Mouse (Mus musculus) spleen, postnatal 4 days (tissue): Measurements from ENCODE around the gene Cbx4.

Experiments
- DNase-seq, 2 experiments: peaks; one replicate each; pipeline ENCODE4 v3.0.0; 2022; ENCODE audit warnings: low spot score in 2 of 2

Gene Cbx4

DNA sequence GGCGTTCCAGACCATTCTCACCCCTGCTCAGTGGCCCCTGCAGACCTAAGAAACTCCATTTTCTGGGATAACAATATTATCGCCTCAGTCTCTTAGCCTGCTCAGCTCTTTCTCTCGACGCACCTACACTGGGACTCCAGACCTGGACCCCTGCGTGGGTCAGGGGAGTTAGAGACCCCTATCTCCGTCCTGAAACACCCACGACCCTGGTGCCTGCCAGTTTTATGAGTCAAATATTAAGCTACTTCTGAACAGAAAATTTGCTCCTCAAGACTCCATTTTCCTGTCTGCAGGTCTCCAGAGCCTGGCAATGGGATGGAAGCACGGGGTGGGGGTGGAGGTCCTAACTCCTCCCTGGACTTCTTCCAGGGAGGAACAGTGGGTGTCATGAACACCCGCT lies 28.7 kb downstream of the Cbx4 start:
- DNase-seq = no peak

- peak in 1 of 2 experiments; percentile 76 for DNase-seq
Measured at GRCm38 (mm10) chr11:119056301-119057211, 29.5 kb downstream of the Cbx4 start.

- DNase-seq = no peak
Measured at GRCm38 (mm10) chr11:119055571-119056131, 30.4 kb downstream of the Cbx4 start.

DNA sequence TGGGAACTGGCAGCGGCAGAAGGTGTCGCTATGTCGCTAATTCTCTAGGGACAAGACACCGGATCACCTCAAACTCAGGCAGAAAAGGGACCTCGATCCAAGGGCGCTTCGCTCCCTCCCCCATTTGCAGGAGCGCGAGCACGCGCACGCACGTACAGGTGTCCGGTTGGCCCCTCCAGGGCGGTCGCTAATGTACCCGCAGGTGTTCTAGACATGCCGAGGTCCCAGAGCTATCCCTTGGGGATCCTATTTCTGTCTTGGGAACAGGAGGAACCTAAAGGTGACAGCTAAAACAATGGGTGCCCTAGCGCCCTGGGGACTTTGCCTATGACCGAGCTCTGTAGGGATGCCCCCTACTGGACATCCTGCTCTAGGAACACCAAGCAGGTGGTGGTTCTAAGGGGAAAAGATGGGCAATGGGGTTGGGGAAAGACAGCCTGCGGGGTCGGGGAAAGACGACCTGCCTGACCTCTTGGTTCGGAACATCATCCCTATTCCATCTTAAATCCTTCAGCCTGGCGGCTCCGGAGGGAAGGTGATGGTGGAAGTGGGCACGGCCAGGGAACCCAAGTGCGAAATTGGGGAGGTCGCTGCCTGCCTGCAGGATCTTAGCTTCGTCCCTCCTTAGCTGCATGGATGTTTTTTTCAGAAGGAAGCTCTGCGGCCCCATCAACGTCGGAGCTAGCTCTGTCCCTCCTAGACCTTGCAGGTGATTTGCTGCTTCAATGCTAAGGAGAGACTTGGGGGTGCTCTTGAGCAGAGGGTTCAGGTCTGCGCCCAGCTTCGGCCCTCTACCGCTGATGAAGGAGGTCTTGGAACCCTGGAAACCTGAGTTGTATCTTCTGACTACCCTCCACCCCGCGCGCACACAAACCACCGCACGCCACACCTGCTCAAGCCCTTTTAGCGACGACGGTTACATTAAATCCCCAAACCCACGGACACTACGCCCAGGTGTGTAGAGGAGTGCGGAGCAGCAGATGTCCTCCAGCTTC lies 31.4 kb downstream of the Cbx4 start:
- DNase-seq = no peak

DNA sequence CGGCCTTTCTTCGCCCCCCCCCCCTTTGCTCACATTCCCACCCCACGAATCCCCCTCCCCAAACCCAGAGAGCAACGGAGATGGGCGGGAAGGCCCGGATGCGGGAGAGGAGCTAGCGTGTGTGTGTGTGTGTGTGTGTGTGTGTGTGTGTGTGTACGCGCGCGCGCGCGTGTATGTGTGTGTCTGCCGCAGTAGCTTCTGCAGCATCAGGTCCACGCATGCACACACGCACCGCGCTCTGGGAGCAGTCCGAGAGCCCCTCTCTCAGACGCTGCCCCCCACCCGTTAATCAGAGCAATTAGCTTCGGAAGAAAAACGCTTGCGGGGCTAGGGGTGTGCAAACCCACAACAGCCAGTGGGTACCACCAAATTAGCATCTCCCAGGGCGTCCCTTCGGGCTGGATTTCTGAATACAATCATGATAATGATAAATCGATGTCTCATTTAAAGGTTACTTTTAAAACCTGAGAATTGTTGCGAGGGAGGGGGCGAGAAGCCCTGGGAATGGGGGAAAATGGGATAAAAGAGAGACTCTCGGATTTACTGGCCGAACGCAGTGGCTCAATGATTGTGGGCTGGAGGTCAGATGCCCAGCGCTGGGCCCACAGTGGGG lies 32.2 kb downstream of the Cbx4 start:
- DNase-seq = no peak

- peak; percentile 70 to 82 for DNase-seq
Measured at GRCm38 (mm10) chr11:119053257-119053670, 32.8 kb downstream of the Cbx4 start.

- no peak for DNase-seq
Measured at GRCm38 (mm10) chr11:119052661-119053256, 33.3 kb downstream of the Cbx4 start.

DNA sequence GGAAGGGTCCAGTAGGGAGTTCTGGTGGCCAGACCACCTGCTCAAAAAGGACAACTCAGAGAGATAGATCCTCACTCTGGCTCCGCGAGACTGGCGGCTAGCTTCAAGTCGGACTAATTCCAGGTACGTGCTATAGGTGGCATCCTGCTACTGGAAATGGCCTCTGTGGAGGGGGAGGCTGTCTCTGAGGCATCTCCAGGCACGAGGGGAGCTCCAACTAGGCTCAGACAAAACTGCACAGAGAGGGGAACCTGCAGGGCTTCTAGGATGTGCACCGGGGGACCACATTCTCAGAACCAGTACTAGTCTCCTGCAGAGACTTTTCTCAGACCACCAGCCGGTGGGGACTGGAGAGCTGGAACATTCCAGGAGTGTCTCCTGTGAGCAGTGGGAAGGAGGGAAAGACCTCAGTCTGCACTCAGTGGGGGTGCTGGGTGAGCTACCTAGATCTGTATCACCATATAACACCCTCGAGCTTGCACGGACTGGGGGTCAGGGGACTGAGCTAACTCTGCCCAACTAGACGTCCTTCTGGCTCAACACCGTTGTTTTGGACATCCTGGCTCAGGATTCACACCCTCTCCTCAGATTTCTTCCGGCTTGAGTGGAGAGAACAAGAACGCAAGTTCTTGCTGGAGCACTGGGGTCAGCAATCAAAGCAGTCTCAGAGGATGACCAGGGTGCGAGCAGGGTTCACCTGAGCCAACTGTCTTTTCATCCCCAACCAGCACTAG lies 33.9 kb downstream of the Cbx4 start:
- DNase-seq = no peak

DNA sequence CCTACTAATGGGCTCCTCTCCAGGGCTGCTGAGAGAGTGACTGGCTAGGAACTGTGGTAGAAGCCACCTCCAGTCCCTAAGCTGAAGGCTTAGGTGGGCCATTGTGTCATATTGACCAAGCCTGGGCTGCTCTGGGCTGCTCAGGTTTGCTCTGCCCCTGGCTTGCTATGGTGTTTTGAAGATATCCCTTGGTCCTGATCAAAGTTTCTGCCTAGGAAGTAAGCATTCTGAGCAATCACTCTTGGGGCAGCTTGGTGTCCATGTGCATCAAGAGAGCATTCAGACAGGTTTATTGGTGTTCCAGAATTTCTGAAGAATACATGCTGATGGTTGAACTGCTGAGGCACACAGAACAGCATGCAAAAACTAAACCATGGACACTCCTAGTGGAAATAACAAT lies 34.6 kb downstream of the Cbx4 start:
- no peak for DNase-seq

GRCm38 (mm10) chr11:119050361-119050760 lies 35.7 kb downstream of the Cbx4 start:
- no peak for DNase-seq

DNA sequence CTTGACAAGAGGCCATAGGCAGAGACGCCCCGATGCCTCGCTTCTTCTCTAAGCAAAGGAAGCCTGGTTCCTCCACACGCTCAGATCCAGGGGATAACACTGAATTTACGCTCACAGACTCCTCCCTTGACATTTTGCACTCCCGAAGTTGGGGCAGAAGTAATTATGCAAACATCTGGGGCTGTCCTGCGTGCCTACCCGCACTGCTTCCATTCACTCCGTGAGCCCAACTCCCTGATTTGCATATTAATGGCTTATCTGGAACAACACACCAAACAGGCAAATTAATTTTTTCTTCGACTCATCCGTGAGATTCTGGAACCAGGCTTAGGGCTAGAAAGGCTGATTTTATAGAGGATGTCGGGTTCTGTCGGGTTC lies 37.9 kb downstream of the Cbx4 start:
- no peak for DNase-seq

DNA sequence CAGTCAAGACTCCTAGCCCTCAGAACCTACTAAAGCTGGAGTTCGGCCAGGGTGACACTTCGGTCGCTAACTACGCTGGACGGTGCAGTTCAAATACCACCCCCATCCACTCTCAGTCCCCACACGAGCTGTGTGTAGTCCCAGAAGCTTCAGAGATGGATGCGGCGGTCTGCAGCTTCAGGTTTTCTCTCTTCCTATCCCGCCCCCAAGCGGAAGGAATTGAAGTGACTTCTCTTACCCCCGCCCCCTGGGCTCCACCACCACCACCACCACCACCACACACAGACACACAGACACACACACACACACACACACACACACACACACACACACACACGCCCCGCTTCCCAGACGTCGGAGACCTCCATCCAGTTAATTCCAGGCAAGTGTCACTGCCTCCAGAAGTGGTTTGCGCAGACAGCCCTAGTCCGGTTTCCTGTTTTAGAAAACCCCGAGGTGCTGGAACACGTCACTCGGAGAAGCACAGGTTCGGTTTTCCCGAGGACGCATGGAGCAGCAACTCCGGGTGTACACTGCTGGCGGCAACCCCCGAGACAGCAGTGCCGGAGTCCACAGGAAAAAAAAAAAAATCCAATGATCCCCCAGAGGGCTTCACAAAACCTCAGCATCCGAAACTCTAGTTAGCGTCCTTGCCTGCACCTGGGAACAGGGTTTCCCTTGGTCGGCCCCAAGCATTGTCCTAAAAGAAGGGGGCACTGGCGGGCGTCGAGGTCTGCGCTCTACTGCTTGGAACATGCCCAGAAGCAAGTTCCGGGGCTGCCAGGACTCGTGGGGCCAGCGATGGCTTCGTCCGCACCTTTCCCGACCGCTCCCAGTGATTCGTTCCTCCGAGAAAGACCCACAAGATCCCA lies 38.5 kb downstream of the Cbx4 start:
- no peak for DNase-seq

DNA sequence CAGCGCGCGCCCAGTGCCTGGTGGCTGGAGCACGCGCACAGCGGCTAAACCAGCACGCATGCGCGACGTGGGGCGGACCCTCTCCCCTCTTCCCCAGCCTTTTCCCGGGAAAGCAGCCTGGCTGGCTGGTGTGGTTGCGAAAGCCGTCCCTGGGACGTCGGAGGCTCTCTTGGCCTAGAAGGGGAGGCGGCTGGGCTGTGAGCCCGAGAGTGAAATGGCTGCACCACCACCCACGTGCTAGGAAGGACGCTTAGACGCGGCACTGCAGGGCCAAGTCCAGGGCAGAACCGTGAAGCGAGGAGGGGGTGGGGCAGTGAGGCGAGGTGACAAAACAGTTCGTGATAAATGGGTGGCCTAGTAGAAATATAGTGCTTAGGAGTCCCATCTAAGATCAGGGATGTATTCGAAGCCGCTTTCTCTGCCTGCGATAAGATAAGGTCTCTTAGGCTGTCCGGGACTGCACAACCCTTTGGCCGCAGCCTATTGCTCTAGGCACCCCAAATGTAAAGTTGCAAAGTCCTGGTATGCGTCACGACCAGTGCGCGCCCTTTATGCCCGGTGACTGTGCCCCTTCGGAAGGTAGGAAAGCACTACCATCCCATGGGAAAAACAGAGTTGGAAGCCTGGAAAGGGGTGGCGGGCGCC lies 39.3 kb downstream of the Cbx4 start:
- peak in 1 of 2 experiments; percentile 66 for DNase-seq

GRCm38 (mm10) chr11:119044551-119045337 lies 41.3 kb downstream of the Cbx4 start:
- no peak for DNase-seq

- no peak for DNase-seq
Measured at GRCm38 (mm10) chr11:119043761-119044550, 42.1 kb downstream of the Cbx4 start.

DNA sequence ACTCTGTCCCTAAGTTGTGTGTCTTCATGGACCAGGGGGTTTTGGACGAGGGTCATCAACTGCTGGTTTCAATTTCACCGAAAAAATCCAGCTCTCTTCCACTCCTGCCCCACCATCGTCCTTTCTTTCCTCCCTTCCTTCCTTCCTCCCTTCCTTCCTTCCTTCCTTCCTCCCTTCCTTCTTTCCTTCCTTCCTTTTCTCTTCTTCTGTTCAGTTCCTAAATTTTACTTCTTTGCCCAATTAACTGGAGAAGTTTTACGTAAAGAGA lies 42.8 kb downstream of the Cbx4 start:
- DNase-seq = no peak

GRCm38 (mm10) chr11:119042466-119043272 lies 43.4 kb downstream of the Cbx4 start:
- no peak for DNase-seq
